In genomic region chr15:36967381-36968211, GRCm38 (mm10) we compare ENCODE assay signal across 8 mouse cellular contexts. TPM values are rescaled to one million over a fixed set of nuclear protein-coding genes. Genes with fewer than 3 reads are reported as not detected.
DNase-seq lines count a peak whose midpoint lies in the region; ATAC-seq and TF ChIP-seq lines count a peak whose summit lies in the region.

No protein-coding gene starts in this region.

- WGBS in thymus, adult 2 months = 42% methylated on average over 24 of the region's 24 CpGs
- WGBS in hindbrain, embryonic 11.5 days = 19% methylated on average over 24 of the region's 24 CpGs

- H3K4me2 ChIP-seq in hindbrain, embryonic 11.5 days (replicated peaks; ENCODE audit: low read depth, low read length) = peak overlapping the region; percentile 31

- no peaks in the 10 kb centered on the region for H3K27me3 ChIP-seq in thymus, adult 2 months (ENCODE audit: control insufficient read depth, insufficient read depth, low read length)
- H3K27me3 ChIP-seq in hindbrain, embryonic 11.5 days (ENCODE audit: control insufficient read depth, insufficient read depth, low read length) = no peaks in the 10 kb centered on the region

- TF ChIP-seq POLR2A in thymus, adult 2 months (IDR thresholded peaks at IDR 0.05; ENCODE audit: control insufficient read depth, extremely low read depth, insufficient read depth, low read length, poor library complexity) = no peak

- H3K9ac ChIP-seq in hindbrain, embryonic 11.5 days (ENCODE audit: low read depth, low read length) = peak overlapping the region; percentile 25

- H3K27ac ChIP-seq in thymus, adult 2 months (ENCODE audit: control insufficient read depth, insufficient read depth, low read length) = no peak overlapping the region
- H3K27ac ChIP-seq in hindbrain, embryonic 11.5 days (ENCODE audit: low read depth, low read length) = peak overlapping the region; percentile 81; the same call in 1 of the 2 replicates

- intact Hi-C loops in left cerebral cortex, postnatal 36 days (cut with DNase I) = loop anchor here (1.0 to 2.0 kb wide), 3 partner anchors 29 to 175 kb away; partner anchors contain the start of gene Zfp706

- TF ChIP-seq CTCF in thymus, adult 2 months (IDR thresholded peaks at IDR 0.05; ENCODE audit: borderline replicate concordance, control insufficient read depth, extremely low read depth, insufficient read depth, low read length, poor library complexity) = no peak

- no peak overlapping the region for H3K4me3 ChIP-seq in thymus, adult 2 months (ENCODE audit: control insufficient read depth, insufficient read depth, low read length)
- H3K4me3 ChIP-seq in hindbrain, embryonic 11.5 days (ENCODE audit: low read depth, low read length) = 0 out of 2 replicates have a peak overlapping the region, but pooled peaks have one; percentile 1

- DNase-seq in thymus, adult 2 months = peak; percentile 26
- no peak for DNase-seq in thymus, adult 18-20 months
- peak; percentile 85 for DNase-seq in embryo, embryonic 10 days (ENCODE audit: low spot score)
- DNase-seq in hindbrain, embryonic 11.5 days (ENCODE audit: low spot score) = peak; percentile 81
- peak; percentile 89 to 92 for DNase-seq in left cerebral cortex, postnatal 36 days (ENCODE audit: low spot score in 2 of 2)
- DNase-seq in retina, embryonic 14.5 days (ENCODE audit: low spot score) = peak; percentile 78
- DNase-seq in gastrocnemius, postnatal 4 days (ENCODE audit: low spot score in 2 of 2) = no peak
- no peak for DNase-seq in kidney, adult 18-20 months

- no peaks in the 10 kb centered on the region for H3K9me3 ChIP-seq in hindbrain, embryonic 11.5 days (ENCODE audit: control insufficient read depth, low read length)

- H3K4me1 ChIP-seq in thymus, adult 2 months (replicated peaks; ENCODE audit: control insufficient read depth, insufficient read depth, low read length) = peaks cover 19% of the 10 kb centered on the region
- H3K4me1 ChIP-seq in hindbrain, embryonic 11.5 days (replicated peaks; ENCODE audit: control insufficient read depth, insufficient read depth, low read length) = no peaks in the 10 kb centered on the region

- H3K36me3 ChIP-seq in thymus, adult 2 months (ENCODE audit: control insufficient read depth, insufficient read depth, low read length) = no peaks in the 10 kb centered on the region
- no peaks in the 10 kb centered on the region for H3K36me3 ChIP-seq in hindbrain, embryonic 11.5 days (ENCODE audit: control insufficient read depth, insufficient read depth, low read length)

- peak; percentile 90 for ATAC-seq in hindbrain, embryonic 11.5 days (ENCODE audit: low FRiP score)

RNA-seq across cellular contexts. Expression of gene Zfp706, which starts 40.0 kb away (rescaled TPM):
- polyA plus RNA-seq in thymus, adult 2 months (2012; rRNA removed) = 33.7 and 35.5 TPM in 2 replicates
- polyA plus RNA-seq in hindbrain, embryonic 11.5 days (2014; fragmentation: Nextera tagmentation; extraction: Ambion mirVana) = 360 and 376 TPM in 2 replicates
- total RNA-seq in left cerebral cortex, postnatal 36 days (2021) = 100 to 1,000 TPM; 222 TPM
- 100 to 1,000 TPM; 206 to 237 TPM for total RNA-seq in gastrocnemius, postnatal 4 days (2021)

Comparison
In these comparisons a context has a peak if more than half of its experiments do, and no peak if none do; other contexts are left out.
1. DNase-seq: peak in thymus, adult 2 months (single experiment), embryo, embryonic 10 days (single experiment), hindbrain, embryonic 11.5 days (single experiment), left cerebral cortex, postnatal 36 days (2 of 2) and retina, embryonic 14.5 days (single experiment); none in thymus, adult 18-20 months (0 of 2), gastrocnemius, postnatal 4 days (0 of 2) and kidney, adult 18-20 months (single experiment).